Mouse (Mus musculus) midbrain, embryonic 13.5 days (tissue): Measurements from ENCODE around the gene Zfand4. TPM values are rescaled to one million over a fixed set of nuclear protein-coding genes. Genes with fewer than 3 reads are reported as not detected.

Source experiments
- ATAC-seq: fragments of 200-750 bp; cut with Nextera tagmentation; 2 replicates; pipeline ENCODE4 v1.8.0; 2017; ENCODE audit warnings: mild to moderate bottlenecking, moderate TSS enrichment, moderate library complexity
- H3K27ac ChIP-seq: fragments of 300-500 bp; sonication (generic); 2 replicates; pipeline ENCODE4 v1.5.1; 2015; ENCODE audit warnings: inconsistent platforms, mild to moderate bottlenecking, moderate library complexity
- H3K27me3 ChIP-seq: fragments of 300-500 bp; sonication (generic); 2 replicates; pipeline ENCODE4 v1.6.1; 2015; ENCODE audit warnings: mild to moderate bottlenecking, inconsistent platforms
- H3K36me3 ChIP-seq: fragments of 300-500 bp; sonication (generic); 2 replicates; pipeline ENCODE4 v1.6.1; 2015; ENCODE audit warnings: mild to moderate bottlenecking, inconsistent platforms
- H3K4me1 ChIP-seq: fragments of 300-500 bp; sonication (generic); replicated peaks from 2 replicates; pipeline ENCODE4 v1.6.1; 2015; ENCODE audit warnings: inconsistent platforms
- H3K4me2 ChIP-seq: fragments of 300-500 bp; sonication (generic); replicated peaks from 2 replicates; pipeline ENCODE4 v1.6.1; 2015; ENCODE audit warnings: moderate library complexity, mild to moderate bottlenecking, inconsistent platforms
- H3K4me3 ChIP-seq: fragments of 300-500 bp; sonication (generic); replicated peaks from 2 replicates; pipeline ENCODE4 v1.5.1; 2015; ENCODE audit warnings: mild to moderate bottlenecking, inconsistent platforms
- H3K9ac ChIP-seq: fragments of 300-500 bp; sonication (generic); replicated peaks from 2 replicates; pipeline ENCODE4 v1.6.1; 2015; ENCODE audit warnings: mild to moderate bottlenecking, inconsistent platforms
- H3K9me3 ChIP-seq: fragments of 300-500 bp; sonication (generic); 2 replicates; pipeline ENCODE4 v1.6.1; 2016; ENCODE audit warnings: mild to moderate bottlenecking, inconsistent platforms
- WGBS: fragments of 180-500 bp; shearing (Covaris S2); methylation state at CpG from one replicate; pipeline ENCODE4 v1.1.7; 2015; 5-methylcytosine and 5-hydroxymethylcytosine counted together
- polyA plus RNA-seq: library from polyadenylated mRNA; unstranded; fragments of >200 nt; fragmentation: Nextera tagmentation; extraction: Ambion mirVana; gene quantifications from 2 replicates; pipeline ENCODE4 v1.2.1, GENCODE M21; 2015

Zfand4 gene
- polyA plus RNA-seq, 1 experiment from 2014 or later, result 11.5 TPM

GRCm38 (mm10) chr6:116266273-116267109 lies 2.5 kb downstream of the Zfand4 start:
- no peaks in the 10 kb centered on the region for H3K27me3 ChIP-seq
- WGBS, result 13% methylated on average over 11 of the region's 11 CpGs
- H3K9me3 ChIP-seq, result no peaks in the 10 kb centered on the region
- H3K4me2 ChIP-seq, result peak overlapping the region; percentile 72
- peak overlapping the region; percentile 87 for H3K27ac ChIP-seq
- peaks cover 11% of the 10 kb centered on the region for H3K36me3 ChIP-seq
- peak overlapping the region; percentile 12; the same call in 1 of the 2 replicates for H3K9ac ChIP-seq
- peaks cover 21% of the 10 kb centered on the region for H3K4me1 ChIP-seq
- H3K4me3 ChIP-seq, result peak overlapping the region; percentile 26
- peak; percentile 76 for ATAC-seq

- H3K27ac ChIP-seq, result peak overlapping the region; percentile 87
- 95% methylated on average over 1 of the region's 1 CpGs for WGBS
- peaks cover 8% of the 10 kb centered on the region for H3K36me3 ChIP-seq
- no peak overlapping the region for H3K4me3 ChIP-seq
- no peaks in the 10 kb centered on the region for H3K27me3 ChIP-seq
- H3K4me2 ChIP-seq, result peak overlapping the region; percentile 72; the same call in 1 of the 2 replicates
- ATAC-seq, result no peak
- H3K9me3 ChIP-seq, result no peaks in the 10 kb centered on the region
- H3K4me1 ChIP-seq, result peaks cover 21% of the 10 kb centered on the region
- H3K9ac ChIP-seq, result no peak overlapping the region
Observed at GRCm38 (mm10) chr6:116267110-116267423, 3.0 kb downstream of the Zfand4 start.

- no peak overlapping the region for H3K9ac ChIP-seq
- no peak overlapping the region for H3K4me2 ChIP-seq
- ATAC-seq, result no peak
- H3K27me3 ChIP-seq, result no peaks in the 10 kb centered on the region
- H3K27ac ChIP-seq, result no peak overlapping the region
- no peak overlapping the region for H3K4me3 ChIP-seq
- 72% methylated on average over 4 of the region's 4 CpGs for WGBS
- no peaks in the 10 kb centered on the region for H3K9me3 ChIP-seq
- peaks cover 27% of the 10 kb centered on the region for H3K36me3 ChIP-seq
- no peaks in the 10 kb centered on the region for H3K4me1 ChIP-seq
Observed at GRCm38 (mm10) chr6:116275695-116276094, 11.7 kb downstream of the Zfand4 start.

- no peak overlapping the region for H3K4me3 ChIP-seq
- ATAC-seq, result no peak
- H3K27ac ChIP-seq, result no peak overlapping the region
- no peaks in the 10 kb centered on the region for H3K27me3 ChIP-seq
- H3K9me3 ChIP-seq, result no peaks in the 10 kb centered on the region
- H3K4me2 ChIP-seq, result no peak overlapping the region
- 85% methylated on average over 5 of the region's 5 CpGs for WGBS
- peaks cover 31% of the 10 kb centered on the region for H3K36me3 ChIP-seq
- H3K4me1 ChIP-seq, result no peaks in the 10 kb centered on the region
- no peak overlapping the region for H3K9ac ChIP-seq
Observed at GRCm38 (mm10) chr6:116278679-116279317, 14.8 kb downstream of the Zfand4 start.

GRCm38 (mm10) chr6:116281014-116281413 lies 17.0 kb downstream of the Zfand4 start:
- no peak for ATAC-seq
- 95% methylated on average over 13 of the region's 13 CpGs for WGBS
- Histone ChIP-seq H3K4me1 (no peaks in the 10 kb centered on the region), H3K4me2 (no peak overlapping the region), H3K27ac (no peak overlapping the region), H3K9me3 (no peaks in the 10 kb centered on the region), H3K4me3 (no peak overlapping the region), H3K27me3 (no peaks in the 10 kb centered on the region), H3K9ac (no peak overlapping the region), H3K36me3 (peaks cover 19% of the 10 kb centered on the region; the same call in 1 of the 2 replicates)

- Histone ChIP-seq H3K9ac (no peak overlapping the region), H3K4me2 (no peak overlapping the region), H3K36me3 (peaks cover 11% of the 10 kb centered on the region; the same call in 1 of the 2 replicates), H3K4me3 (no peak overlapping the region), H3K27ac (no peak overlapping the region), H3K4me1 (no peaks in the 10 kb centered on the region), H3K9me3 (no peaks in the 10 kb centered on the region), H3K27me3 (no peaks in the 10 kb centered on the region)
- WGBS, result 52% methylated on average over 4 of the region's 4 CpGs
- ATAC-seq, result no peak
Observed at GRCm38 (mm10) chr6:116282546-116282945, 18.5 kb downstream of the Zfand4 start.

GRCm38 (mm10) chr6:116283280-116283679 lies 19.3 kb downstream of the Zfand4 start:
- H3K27ac ChIP-seq, result no peak overlapping the region
- WGBS, result 78% methylated on average over 3 of the region's 3 CpGs
- H3K4me3 ChIP-seq, result no peak overlapping the region
- H3K4me1 ChIP-seq, result no peaks in the 10 kb centered on the region
- peaks cover 11% of the 10 kb centered on the region; the same call in 1 of the 2 replicates for H3K36me3 ChIP-seq
- no peak overlapping the region for H3K9ac ChIP-seq
- ATAC-seq, result no peak
- no peaks in the 10 kb centered on the region for H3K9me3 ChIP-seq
- no peaks in the 10 kb centered on the region for H3K27me3 ChIP-seq
- no peak overlapping the region for H3K4me2 ChIP-seq

- 95% methylated on average over 4 of the region's 4 CpGs for WGBS
- Histone ChIP-seq H3K36me3 (peaks cover 9% of the 10 kb centered on the region; the same call in 1 of the 2 replicates), H3K27me3 (no peaks in the 10 kb centered on the region), H3K9me3 (no peaks in the 10 kb centered on the region), H3K27ac (no peak overlapping the region), H3K4me2 (no peak overlapping the region), H3K4me3 (no peak overlapping the region), H3K9ac (no peak overlapping the region), H3K4me1 (no peaks in the 10 kb centered on the region)
- no peak for ATAC-seq
Observed at GRCm38 (mm10) chr6:116286321-116286720, 22.3 kb downstream of the Zfand4 start.

- Histone ChIP-seq H3K4me2 (no peak overlapping the region), H3K27me3 (no peaks in the 10 kb centered on the region), H3K4me3 (no peak overlapping the region), H3K9ac (no peak overlapping the region), H3K27ac (no peak overlapping the region), H3K36me3 (peaks cover 9% of the 10 kb centered on the region; the same call in 1 of the 2 replicates), H3K9me3 (no peaks in the 10 kb centered on the region), H3K4me1 (no peaks in the 10 kb centered on the region)
- WGBS, result 83% methylated on average over 5 of the region's 5 CpGs
- no peak for ATAC-seq
Observed at GRCm38 (mm10) chr6:116286870-116287575, 23.0 kb downstream of the Zfand4 start.

- Histone ChIP-seq H3K9ac (no peak overlapping the region), H3K27me3 (no peaks in the 10 kb centered on the region), H3K4me1 (no peaks in the 10 kb centered on the region), H3K36me3 (0 out of 2 replicates have a peak, but pooled peaks cover 4% of the 10 kb centered on the region), H3K4me2 (no peak overlapping the region), H3K4me3 (no peak overlapping the region), H3K27ac (no peak overlapping the region), H3K9me3 (no peaks in the 10 kb centered on the region)
- WGBS, result 98% methylated on average over 2 of the region's 2 CpGs
- no peak for ATAC-seq
Observed at GRCm38 (mm10) chr6:116311411-116311810, 47.4 kb downstream of the Zfand4 start.

- 94% methylated on average over 3 of the region's 3 CpGs for WGBS
Observed at GRCm38 (mm10) chr6:116319259-116319658, 55.2 kb downstream of the Zfand4 start.

GRCm38 (mm10) chr6:116326641-116327040 lies 62.6 kb downstream of the Zfand4 start:
- no peaks in the 10 kb centered on the region for H3K36me3 ChIP-seq
- H3K4me3 ChIP-seq, result no peak overlapping the region
- no peaks in the 10 kb centered on the region for H3K27me3 ChIP-seq
- H3K9ac ChIP-seq, result no peak overlapping the region
- H3K4me1 ChIP-seq, result no peaks in the 10 kb centered on the region
- H3K9me3 ChIP-seq, result no peaks in the 10 kb centered on the region
- H3K4me2 ChIP-seq, result no peak overlapping the region
- no peak for ATAC-seq
- H3K27ac ChIP-seq, result no peak overlapping the region
- 83% methylated on average over 3 of the region's 3 CpGs for WGBS

More at GRCm38 (mm10) chr6:116319259-116319658, 55.2 kb downstream of the Zfand4 start:
- Histone ChIP-seq H3K36me3 (0 out of 2 replicates have a peak, but pooled peaks cover 2% of the 10 kb centered on the region), H3K4me3 (no peak overlapping the region), H3K9me3 (no peaks in the 10 kb centered on the region), H3K4me2 (no peak overlapping the region), H3K9ac (no peak overlapping the region), H3K27me3 (no peaks in the 10 kb centered on the region), H3K27ac (no peak overlapping the region), H3K4me1 (no peaks in the 10 kb centered on the region)
- no peak for ATAC-seq
